In genomic region chr3:122520365-122520764, GRCm38 (mm10) we compare ENCODE assay signal across 26 mouse cellular contexts.
DNase-seq lines count a peak whose midpoint lies in the region; ATAC-seq and TF ChIP-seq lines count a peak whose summit lies in the region.
"Had no signal": no experiment of that assay in that cellular context is flagged by ENCODE, and none has a peak within 500 bp of the region (broad histone marks: within the 10 kb centered on the region; RNA-seq: fewer than 3 reads in every experiment).

No protein-coding gene starts in this region.

- TF ChIP-seq EP300 in stomach, postnatal 0 days (optimal IDR thresholded peaks at IDR 0.05) = no peak

- TF ChIP-seq CTCF in C2C12 (IDR thresholded peaks at IDR 0.05; ENCODE audit: control insufficient read depth, insufficient read depth, insufficient read length) = no peak
- TF ChIP-seq CTCF in stomach, postnatal 0 days (IDR thresholded peaks at IDR 0.05; ENCODE audit: low read depth) = no peak
- no peak for TF ChIP-seq CTCF in midbrain, postnatal 0 days (IDR thresholded peaks at IDR 0.05)

- H3K79me3 ChIP-seq in C2C12 (ENCODE audit: low read depth) = peaks cover 2% of the 10 kb centered on the region

- H3K36me3 ChIP-seq in C2C12 (ENCODE audit: control insufficient read depth, insufficient read depth) (peaks cover 49% of the 10 kb centered on the region), myocyte (ENCODE audit: control insufficient read depth, insufficient read depth) (peaks cover 35% of the 10 kb centered on the region)
- H3K36me3 ChIP-seq in stomach, postnatal 0 days (ENCODE audit: control insufficient read depth, insufficient read depth, low read length) = 0 out of 2 replicates have a peak, but pooled peaks cover 2% of the 10 kb centered on the region
- no peaks in the 10 kb centered on the region for H3K36me3 ChIP-seq in midbrain, postnatal 0 days (ENCODE audit: insufficient read depth, low read length)
- H3K36me3 ChIP-seq: embryonic facial prominence, embryonic 15.5 days; G1E had no signal

- no peak overlapping the region for H3ac ChIP-seq in C2C12 (ENCODE audit: control insufficient read depth, insufficient read length, low read depth)
- H3ac ChIP-seq in myocyte (ENCODE audit: control insufficient read depth, insufficient read length) = no peak overlapping the region

- TF ChIP-seq POLR2A in myocyte (IDR thresholded peaks at IDR 0.05; ENCODE audit: insufficient read length, low read depth) = no peak

- H3K4me1 ChIP-seq in stomach, postnatal 0 days (replicated peaks; ENCODE audit: control insufficient read depth, insufficient read depth) = no peaks in the 10 kb centered on the region
- H3K4me1 ChIP-seq in midbrain, postnatal 0 days (ENCODE audit: insufficient read depth, low read length) = peaks cover 19% of the 10 kb centered on the region

- no peaks in the 10 kb centered on the region for H3K9me3 ChIP-seq in stomach, postnatal 0 days (ENCODE audit: control insufficient read depth, low read length)
- no peaks in the 10 kb centered on the region for H3K9me3 ChIP-seq in midbrain, postnatal 0 days (ENCODE audit: low read length)
- H3K9me3 ChIP-seq: embryonic facial prominence, embryonic 13.5 days; embryonic facial prominence, embryonic 15.5 days; forebrain, embryonic 10.5 days; forebrain, embryonic 12.5 days; G1E had no signal

- no peak for DNase-seq in stomach, postnatal 0 days (ENCODE audit: low spot score)
- DNase-seq in right cerebral cortex, postnatal 25 days = no peak
- DNase-seq in midbrain, postnatal 0 days (ENCODE audit: low spot score) = no peak
- DNase-seq: adrenal gland, adult 8-10 months; adrenal gland, postnatal 14 days; cerebellum, adult 11 months; cerebellum, adult 18-20 months; cerebellum, adult 8-10 months; cerebellum, adult 9-11 months; cerebellum, postnatal 14 days; cerebellum, postnatal 36 days; embryo, embryonic 11 days had no signal

- no peaks in the 10 kb centered on the region for H3K27me3 ChIP-seq in C2C12 (ENCODE audit: control insufficient read depth, insufficient read depth, insufficient read length)
- H3K27me3 ChIP-seq in myocyte (ENCODE audit: control insufficient read depth, insufficient read depth, insufficient read length) = no peaks in the 10 kb centered on the region
- no peaks in the 10 kb centered on the region for H3K27me3 ChIP-seq in stomach, postnatal 0 days (ENCODE audit: control insufficient read depth, insufficient read depth, low read length)
- no peaks in the 10 kb centered on the region for H3K27me3 ChIP-seq in midbrain, postnatal 0 days (ENCODE audit: insufficient read depth, low read length)
- H3K27me3 ChIP-seq: CH12.LX; embryonic facial prominence, embryonic 15.5 days; forebrain, embryonic 12.5 days; Patski had no signal

- H3K4me3 ChIP-seq in C2C12 (ENCODE audit: insufficient read depth, poor library complexity, severe bottlenecking) (no peak overlapping the region), myocyte (no peak overlapping the region)
- no peak overlapping the region for H3K4me3 ChIP-seq in stomach, postnatal 0 days (ENCODE audit: low read depth, low read length)
- no peak overlapping the region for H3K4me3 ChIP-seq in midbrain, postnatal 0 days (ENCODE audit: low read depth, low read length)
- H3K4me3 ChIP-seq: embryonic facial prominence, embryonic 13.5 days; embryonic facial prominence, embryonic 15.5 days; erythroblast, embryonic 14.5 days; forebrain, embryonic 10.5 days; forebrain, embryonic 12.5 days had no signal

- H3K9ac ChIP-seq in stomach, postnatal 0 days (ENCODE audit: low read length) = no peak overlapping the region
- no peak overlapping the region for H3K9ac ChIP-seq in midbrain, postnatal 0 days (replicated peaks; ENCODE audit: low read length, poor library complexity, severe bottlenecking)
- H3K9ac ChIP-seq: embryonic facial prominence, embryonic 13.5 days; embryonic facial prominence, embryonic 15.5 days; forebrain, embryonic 12.5 days had no signal

- H3K27ac ChIP-seq in stomach, postnatal 0 days (replicated peaks) = peak overlapping the region; percentile 35; the same call in 1 of the 2 replicates
- no peak overlapping the region for H3K27ac ChIP-seq in midbrain, postnatal 0 days (ENCODE audit: low read depth, low read length)
- H3K27ac ChIP-seq: embryonic facial prominence, embryonic 13.5 days; embryonic facial prominence, embryonic 15.5 days had no signal

- ATAC-seq in stomach, postnatal 0 days (ENCODE audit: low FRiP score, low TSS enrichment) = no peak
- ATAC-seq in midbrain, postnatal 0 days (ENCODE audit: low FRiP score) = no peak
- ATAC-seq: activated CD4-positive, CD25-positive, alpha-beta regulatory T cell, adult 4 months; CD4-positive, CD25-positive, alpha-beta regulatory T cell, adult 4 months; forebrain, embryonic 14.5 days; forebrain, embryonic 16.5 days had no signal

- H3K79me2 ChIP-seq in C2C12 (ENCODE audit: control insufficient read depth, insufficient read depth) (peaks cover 21% of the 10 kb centered on the region), myocyte (ENCODE audit: control insufficient read depth, insufficient read depth) (no peaks in the 10 kb centered on the region)

- 80% methylated on average over 3 of the region's 3 CpGs for WGBS in stomach, postnatal 0 days
- WGBS in midbrain, postnatal 0 days = 81% methylated on average over 3 of the region's 3 CpGs

- H3K4me2 ChIP-seq in myocyte (ENCODE audit: low read depth) = peak overlapping the region; percentile 35
- H3K4me2 ChIP-seq in stomach, postnatal 0 days (replicated peaks; ENCODE audit: low read depth) = no peak overlapping the region
- no peak overlapping the region for H3K4me2 ChIP-seq in midbrain, postnatal 0 days (ENCODE audit: low read depth, low read length, poor library complexity, severe bottlenecking)
- H3K4me2 ChIP-seq: embryonic facial prominence, embryonic 13.5 days; embryonic facial prominence, embryonic 15.5 days; forebrain, embryonic 12.5 days had no signal

TF ChIP-seq in C2C12, 6 proteins besides CTCF, POLR2A, EP300 and RAD21:
- TF ChIP-seq FOSL1 (IDR thresholded peaks at IDR 0.05; ENCODE audit: insufficient read depth, low read length, poor library complexity, severe bottlenecking) = no peak
- TF ChIP-seq MYOD1 (IDR thresholded peaks at IDR 0.05; ENCODE audit: control insufficient read depth, insufficient read length, low read depth) = peak; percentile 81
- no peak for TF ChIP-seq USF1 (IDR thresholded peaks at IDR 0.05; ENCODE audit: low read depth)
- TF ChIP-seq MAX (IDR thresholded peaks at IDR 0.05) = no peak
- no peak for TF ChIP-seq MYOG (IDR thresholded peaks at IDR 0.05; ENCODE audit: control insufficient read depth, extremely low read depth, insufficient read length)
- no peak for TF ChIP-seq CEBPB (IDR thresholded peaks at IDR 0.05; ENCODE audit: low read depth)

TF ChIP-seq in myocyte, 11 proteins besides CTCF, POLR2A, EP300 and RAD21:
- TF ChIP-seq CEBPB (IDR thresholded peaks at IDR 0.05; ENCODE audit: insufficient read depth, poor library complexity, severe bottlenecking) = 0 out of 2 replicates have a peak, but pooled peaks have one; percentile 22
- peak in 2 of 3 experiments; percentile 60 to 61 for TF ChIP-seq MYOD1 (IDR thresholded peaks at IDR 0.05; ENCODE audit: control insufficient read depth in 1 of 3, insufficient read length in 2 of 3, low read depth in 2 of 3)
- no peak for TF ChIP-seq SRF (IDR thresholded peaks at IDR 0.05; ENCODE audit: control insufficient read depth, insufficient read length, low read depth)
TF ChIP-seq in myocyte: peak in this region for 2.
